Mouse (Mus musculus): ENCODE results near the gene Ube2ql1. TPM values are rescaled to one million over a fixed set of nuclear protein-coding genes. Genes with fewer than 3 reads are reported as not detected.

Gene Ube2ql1
- polyA plus RNA-seq, 1 experiment = not detected

GRCm38 (mm10) chr13:69673197-69673920 is 66.3 kb downstream of the Ube2ql1 start:
- TF ChIP-seq GATA1 (IDR thresholded peaks at IDR 0.05; ENCODE audit: low read length) = no peak

GRCm38 (mm10) chr13:69672565-69672964 is 67.1 kb downstream of the Ube2ql1 start:
- TF ChIP-seq GATA1 (IDR thresholded peaks at IDR 0.05; ENCODE audit: low read length) = no peak

- TF ChIP-seq GATA1 (IDR thresholded peaks at IDR 0.05; ENCODE audit: low read length) = no peak
These were observed 67.6 kb downstream of the Ube2ql1 start for GRCm38 (mm10) chr13:69672121-69672520.

GRCm38 (mm10) chr13:69654508-69654907 is 85.2 kb downstream of the Ube2ql1 start:
- no peak for TF ChIP-seq GATA1 (IDR thresholded peaks at IDR 0.05; ENCODE audit: low read length)

Other genes with a start within 250 kb of the Ube2ql1 start
- gene Nsun2, start 206.1 kb downstream of the Ube2ql1 start, polyA plus RNA-seq (2012) = 126 and 159 TPM in 2 replicates
- 9.7 and 10.9 TPM in 2 replicates for gene Tent4a, start 205.3 kb downstream of the Ube2ql1 start, polyA plus RNA-seq (2012)
- gene Srd5a1, start 128.4 kb downstream of the Ube2ql1 start, polyA plus RNA-seq (2012) = 4.3 and 5.6 TPM in 2 replicates
- gene Med10, start 62.5 kb upstream of the Ube2ql1 start, polyA plus RNA-seq (2012) = 16.7 and 29.1 TPM in 2 replicates

Data from G1E-ER4 (cell line).